Mouse (Mus musculus) cerebellum, adult 8-10 months (tissue): ENCODE data around the gene Smim5.

Experiments used
- DNase-seq: peaks from one replicate; pipeline ENCODE4 v3.0.0; 2022

Smim5 gene

DNA sequence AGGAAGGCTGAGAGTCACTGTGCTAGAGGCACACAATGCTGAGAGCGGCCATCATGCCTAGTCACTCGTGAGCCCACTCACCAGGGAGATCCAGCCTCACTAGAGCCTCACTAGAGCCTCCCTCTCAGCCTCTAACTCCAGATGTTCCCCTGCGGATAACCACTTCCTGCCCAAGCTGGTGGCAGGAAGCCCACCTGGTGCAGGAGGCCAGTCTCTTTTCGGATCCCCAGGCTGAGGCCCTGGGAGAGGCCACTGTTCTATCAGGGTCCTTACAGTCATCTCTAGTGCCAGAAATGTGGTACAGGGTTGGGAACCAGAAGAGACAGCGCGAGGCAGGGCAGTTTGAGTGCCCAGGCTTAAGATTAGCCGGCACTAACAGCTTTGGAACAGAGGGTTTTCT lies 1.3 kb upstream of the Smim5 start:
- DNase-seq, result no peak

DNA sequence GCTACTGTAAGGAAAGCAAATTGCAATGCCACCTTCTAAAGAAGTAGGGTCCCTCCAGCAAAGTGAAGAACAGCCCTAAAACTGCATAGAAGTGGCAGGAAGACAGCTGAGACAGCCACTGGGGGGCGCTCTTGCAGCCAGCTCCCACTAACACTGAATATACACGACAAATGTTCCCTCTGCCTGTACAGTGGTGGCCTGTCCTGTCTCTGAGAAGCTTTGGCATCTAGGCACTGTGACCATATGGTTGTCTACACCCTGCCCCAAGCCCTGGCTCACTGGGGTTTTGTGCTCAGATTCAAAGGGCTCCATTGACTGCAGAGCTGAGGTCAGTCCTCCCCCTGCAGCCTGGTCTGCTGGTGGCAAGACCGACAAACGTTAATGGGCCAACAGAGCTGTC lies 880 bp upstream of the Smim5 start:
- peak; percentile 69 for DNase-seq

DNA sequence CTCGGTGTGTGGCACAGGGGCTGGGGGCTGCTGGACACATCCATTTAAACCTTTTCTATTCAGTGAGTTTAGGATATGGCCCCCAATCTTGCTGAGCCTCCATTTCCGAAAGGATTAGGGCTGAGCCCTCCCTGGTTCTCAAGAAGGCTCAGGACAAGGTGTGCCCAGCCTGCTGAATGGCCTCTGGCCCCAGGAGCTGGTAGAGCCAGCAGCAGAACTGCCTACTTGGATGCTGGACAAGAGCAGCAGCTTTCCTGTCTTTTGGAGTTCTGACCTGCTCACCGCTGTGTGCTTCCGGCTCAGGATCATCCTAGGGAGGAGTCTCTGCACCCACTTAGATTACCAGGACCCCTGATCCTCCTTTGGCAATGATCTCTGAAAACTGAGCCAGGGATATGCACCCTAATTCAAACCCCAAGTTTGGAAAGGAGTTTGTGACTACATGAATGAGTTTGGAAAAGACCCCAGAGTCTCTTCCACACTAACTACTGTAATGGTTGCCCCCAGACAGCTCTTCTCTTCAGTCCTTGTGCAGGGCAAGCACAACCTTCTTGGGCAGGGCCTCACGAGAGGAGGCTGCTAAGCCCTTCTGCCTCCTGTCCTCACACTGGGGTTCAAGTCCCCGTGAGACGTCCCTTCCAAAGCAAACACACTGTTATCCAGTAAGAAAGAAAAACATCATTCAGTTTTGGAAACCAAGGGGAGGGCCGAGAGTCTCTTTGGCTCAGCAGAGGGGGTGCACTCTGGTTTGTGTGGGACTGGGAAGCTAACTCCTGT lies 983 bp downstream of the Smim5 start:
- DNase-seq, result no peak

DNA sequence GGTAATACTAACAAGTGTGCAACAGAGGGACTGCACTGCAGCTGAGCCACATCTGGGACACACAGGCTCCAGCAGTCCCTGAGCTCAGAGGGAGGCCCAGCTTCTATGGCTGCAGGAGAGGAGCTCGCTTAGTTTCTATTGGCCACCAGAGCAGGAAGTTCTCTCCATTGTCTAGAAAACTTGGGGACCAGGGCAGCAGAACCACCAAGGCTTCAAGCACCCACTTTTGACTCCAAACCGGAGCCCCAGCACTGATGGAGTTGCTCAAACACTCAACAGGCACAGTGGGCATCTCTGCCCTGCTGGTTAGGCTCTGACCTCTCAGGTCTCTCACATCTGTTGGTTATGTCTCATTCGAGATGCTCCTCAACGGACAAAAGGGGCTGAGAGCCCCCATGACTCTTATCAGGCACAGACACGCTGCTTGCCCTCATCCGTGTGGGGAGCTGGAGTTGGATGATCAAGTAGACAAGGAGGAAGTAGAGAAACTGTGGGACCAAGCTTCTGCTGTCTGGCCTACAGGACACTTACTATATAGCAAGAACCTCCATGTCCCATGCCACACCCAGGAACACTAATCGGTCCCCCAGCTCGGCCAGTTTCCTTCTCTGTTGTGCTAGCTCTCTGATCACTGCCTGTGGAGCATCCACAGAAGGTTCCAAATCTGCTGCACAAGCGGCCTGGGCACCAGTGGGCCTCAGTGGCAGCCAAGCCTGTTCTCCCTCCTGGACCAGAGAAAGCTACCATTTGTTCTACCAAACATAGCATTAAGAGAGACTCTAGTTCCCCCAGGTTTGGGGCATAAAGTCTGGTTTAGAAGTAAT lies 1.8 kb downstream of the Smim5 start:
- no peak for DNase-seq

DNA sequence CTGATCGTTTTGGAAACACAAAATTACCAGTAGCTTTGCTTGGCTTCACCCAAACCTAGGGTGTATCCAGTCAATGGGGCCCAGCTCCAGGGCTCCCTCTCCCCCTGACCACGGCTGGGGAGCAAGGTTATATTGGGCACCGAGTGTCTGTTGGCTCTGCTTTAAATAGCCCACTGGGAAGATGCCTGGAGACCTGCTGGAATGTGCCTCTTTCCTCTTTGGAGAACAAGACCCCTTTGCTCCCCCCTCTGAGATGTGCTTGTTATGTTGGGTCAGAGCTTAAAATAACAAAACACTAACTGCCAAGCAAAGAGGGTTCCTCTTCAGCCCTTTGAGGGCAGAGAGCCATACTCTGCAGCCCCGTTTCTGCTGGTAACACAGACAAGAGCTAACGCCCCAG lies 2.4 kb downstream of the Smim5 start:
- no peak for DNase-seq

DNA sequence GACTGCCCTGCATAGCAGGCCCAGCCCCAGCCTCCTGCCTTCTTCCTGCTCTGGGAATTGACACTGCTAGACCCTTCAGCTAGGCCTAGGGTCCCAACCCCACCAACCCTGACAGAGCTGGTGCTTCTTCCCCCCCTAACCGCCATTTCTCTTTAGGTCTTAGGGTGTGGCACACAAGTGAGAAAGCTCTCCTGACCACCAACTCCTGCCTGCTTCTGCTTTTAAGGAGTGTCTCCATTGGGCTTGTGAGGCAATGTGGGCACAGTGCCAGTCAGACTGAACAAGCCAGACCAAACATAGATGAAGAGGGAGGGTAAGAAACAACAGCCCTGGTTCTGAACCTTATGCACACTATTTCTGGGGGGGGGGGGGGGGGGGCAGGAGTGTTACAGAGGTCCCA lies 3.1 kb downstream of the Smim5 start:
- DNase-seq, result no peak

DNA sequence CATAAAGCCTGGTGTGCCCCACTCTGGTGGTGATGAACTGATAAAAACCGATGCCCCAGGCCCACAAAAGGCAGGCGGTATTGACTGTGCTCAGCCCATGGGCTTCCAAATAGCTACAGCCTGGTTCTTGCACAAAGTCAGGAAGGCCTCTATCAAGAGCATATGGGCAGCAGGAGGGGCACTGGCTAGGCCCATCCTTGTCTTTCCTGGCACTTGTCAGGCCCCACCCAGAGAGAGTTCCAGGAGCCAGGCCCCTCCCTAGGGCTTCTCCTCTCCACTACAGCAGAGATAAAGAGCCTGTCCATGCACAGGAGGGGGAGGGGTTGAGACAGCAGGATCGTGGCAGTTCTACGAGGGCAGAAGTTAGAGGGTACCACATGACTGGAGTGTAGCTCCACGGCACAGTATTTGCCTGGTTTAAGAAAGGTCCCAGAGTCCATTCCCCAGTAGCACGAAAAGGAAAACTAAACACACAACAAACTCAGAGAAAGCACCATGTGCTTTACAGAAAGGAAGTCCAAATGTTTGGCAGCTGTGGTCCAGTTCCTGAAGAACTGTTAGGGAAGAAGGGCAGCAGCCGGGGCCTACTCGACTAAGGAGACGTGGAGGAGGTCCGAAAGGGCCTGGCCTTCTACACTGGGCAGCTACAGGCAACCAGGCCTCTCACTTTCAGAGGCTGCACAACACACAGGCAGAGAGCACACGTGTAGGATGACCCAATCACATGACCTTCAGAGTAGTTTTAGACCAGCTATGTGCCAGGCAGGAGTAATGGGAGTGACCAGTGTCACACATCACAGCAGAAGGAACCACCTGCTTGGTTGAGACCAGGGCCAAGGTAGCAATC lies 3.8 kb downstream of the Smim5 start:
- DNase-seq, result no peak

DNA sequence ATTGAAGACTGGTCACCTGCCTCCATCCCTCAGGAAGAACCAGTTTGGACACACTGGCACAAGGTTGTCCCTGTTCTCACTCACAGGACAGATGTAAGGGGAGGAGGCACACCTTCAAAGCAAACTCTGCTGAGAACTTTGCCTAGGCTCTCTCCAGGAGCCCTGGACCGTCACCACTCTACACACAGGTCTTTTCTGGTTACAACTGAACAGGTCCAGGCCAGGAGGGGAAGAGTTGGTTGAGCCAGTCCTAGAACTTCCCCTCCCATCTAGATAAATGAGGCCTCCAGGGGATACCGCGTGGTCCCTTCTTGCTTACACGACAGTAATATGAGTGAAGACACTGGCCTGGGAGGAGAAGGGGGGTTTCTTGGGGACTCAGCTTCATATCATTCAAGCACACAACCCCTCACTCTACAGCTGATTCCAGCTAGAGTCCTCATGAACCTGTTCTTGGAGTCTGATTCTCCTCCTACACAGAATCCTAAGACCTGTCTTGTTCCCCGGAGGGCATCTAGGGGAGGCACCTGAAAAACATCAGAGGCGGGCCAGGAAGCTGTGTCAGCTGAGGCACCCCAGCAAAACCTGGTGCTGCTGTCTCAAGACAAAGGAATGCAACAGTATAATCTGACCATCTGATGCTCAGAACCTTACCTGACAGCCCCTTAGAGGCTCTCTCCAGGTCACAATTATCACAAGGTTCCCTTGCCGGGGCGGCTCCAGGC lies 4.6 kb downstream of the Smim5 start:
- no peak for DNase-seq

DNA sequence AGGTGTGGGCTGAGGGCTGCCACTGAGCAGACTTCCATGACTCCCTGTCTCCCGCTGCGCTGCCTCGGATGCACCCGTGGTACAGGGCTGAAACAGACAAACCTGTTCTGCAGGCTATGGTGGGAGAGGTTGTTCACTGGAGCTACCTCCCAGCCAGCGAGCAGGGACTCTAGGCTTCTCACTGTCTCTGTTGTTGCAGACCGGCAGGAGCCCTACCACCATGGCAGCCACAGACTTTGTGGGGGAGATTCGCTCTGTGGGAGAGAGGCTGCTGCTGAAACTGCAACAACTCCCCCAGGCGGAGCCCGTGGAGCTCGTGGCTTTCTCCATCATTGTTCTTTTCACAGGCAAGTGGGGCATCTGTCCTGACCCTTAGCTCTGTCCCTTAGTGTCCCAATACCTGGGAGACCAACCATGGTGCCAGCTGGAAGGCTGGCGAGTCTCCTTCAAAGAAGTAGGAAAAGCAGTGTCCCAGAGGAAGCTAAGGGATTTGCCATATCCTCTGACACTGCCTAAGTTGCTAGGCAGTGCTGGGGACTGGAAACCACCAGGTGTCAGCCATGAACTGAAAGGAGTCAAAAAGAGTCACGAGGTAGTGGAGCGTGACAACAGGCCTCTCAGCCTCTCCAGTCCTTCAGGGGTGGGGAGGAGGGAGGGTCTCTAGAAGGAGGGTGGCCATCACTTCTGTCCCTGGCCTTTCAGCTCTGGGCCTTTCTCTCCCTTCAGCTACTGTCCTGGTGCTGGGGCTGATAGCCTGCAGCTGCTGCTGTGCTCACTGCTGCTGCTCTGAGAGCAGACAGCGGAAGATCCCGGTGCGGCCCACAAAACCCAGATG lies 5.4 kb downstream of the Smim5 start:
- no peak for DNase-seq

DNA sequence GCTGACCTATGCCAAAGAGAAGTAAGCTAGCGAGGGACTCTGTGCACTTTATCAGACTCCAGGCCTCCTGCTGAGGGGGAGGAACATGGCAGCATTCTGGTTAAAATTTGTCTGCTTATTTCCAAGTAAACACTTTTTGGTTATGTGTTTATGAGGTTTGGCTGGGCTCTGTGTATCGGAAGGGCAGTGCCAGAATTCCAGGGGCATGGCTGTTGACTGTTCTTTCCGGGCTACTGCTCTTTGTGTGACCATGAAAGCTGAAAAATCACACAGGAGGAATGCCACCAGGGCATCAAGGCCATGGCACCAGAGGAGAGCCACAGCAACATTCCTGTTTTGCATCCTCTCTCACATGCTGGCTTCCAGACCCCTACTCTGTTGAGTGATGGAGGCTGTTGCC lies 6.3 kb downstream of the Smim5 start:
- DNase-seq, result no peak

DNA sequence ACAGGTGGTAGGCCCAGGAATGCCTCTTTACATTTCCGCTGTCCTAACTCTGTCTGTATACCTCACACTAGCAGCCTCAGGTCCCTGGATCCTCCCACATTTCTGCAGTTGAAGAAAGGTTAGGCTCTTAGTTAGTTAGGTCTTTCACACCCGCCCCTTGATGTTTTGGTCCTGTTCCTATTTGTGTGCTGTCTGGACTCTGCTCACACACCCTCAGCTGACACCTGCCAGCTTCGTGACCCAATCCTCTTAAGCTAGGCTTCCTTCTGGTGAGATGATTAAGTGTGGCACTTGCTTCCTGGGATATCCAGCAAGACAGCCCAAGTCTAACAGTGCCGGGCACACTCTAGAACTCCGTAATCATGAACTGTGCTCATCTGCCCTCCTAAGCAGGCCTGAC lies 6.8 kb downstream of the Smim5 start:
- no peak for DNase-seq

DNA sequence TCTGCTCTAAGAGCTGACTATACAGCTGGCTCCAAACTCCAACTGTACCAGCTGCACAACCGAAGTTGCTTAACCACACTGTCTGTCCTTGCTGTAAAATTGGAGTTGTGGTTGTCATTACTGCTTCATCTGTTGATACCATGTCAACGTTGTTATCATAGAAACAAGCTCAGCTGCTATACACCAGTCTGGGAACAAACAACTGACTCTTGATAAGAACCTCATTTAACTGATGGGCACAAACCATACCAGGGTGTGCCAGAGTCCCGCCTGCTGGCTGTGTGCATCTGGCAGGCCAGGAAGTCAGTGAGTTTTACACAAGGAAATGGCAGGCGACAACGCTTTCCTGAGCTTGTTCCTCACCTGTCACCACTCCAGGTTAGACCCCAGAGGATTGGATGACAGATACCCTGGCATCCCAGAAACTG lies 11.4 kb downstream of the Smim5 start:
- no peak for DNase-seq

DNA sequence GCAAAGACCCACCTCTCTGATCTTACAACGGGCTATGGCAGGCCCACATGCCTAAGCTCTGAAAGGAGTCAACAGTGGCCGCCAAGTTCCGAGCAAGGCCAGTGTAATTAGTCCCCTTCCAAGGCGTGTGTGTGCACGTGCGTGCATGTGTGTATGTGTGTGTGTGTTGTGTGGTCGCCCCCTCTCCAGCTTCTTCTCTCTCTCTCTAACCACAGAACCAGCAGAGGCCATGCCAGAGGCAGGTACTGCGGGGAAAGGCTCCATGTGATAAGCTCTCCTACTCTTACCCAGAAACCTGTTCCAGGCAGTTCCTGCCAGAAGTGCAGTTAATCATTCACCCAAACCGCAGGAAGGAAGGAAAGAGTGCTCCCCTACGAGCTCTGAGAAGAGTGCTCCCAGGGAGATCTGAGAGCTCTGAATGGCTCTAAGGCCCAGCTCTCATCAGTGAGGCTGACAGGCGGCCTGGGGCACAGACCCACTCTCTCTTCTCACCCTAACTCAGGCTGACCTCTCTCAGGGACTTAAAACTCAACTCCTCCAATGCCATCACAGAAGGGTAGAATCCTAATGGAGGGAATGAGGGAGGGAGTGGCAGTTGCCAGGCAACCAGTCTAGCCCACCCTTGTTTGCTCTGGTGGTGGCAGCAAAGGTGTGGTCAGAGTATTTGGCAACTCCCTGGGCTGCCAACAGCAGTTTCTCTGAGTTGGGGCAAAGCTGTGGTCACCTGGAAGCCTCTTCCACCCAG lies 12.0 kb downstream of the Smim5 start, which contains the start of gene Smim6:
Gene Smim6 (plus strand): TSS at position 386 of the 745 bp plus-strand sequence.
- no peak for DNase-seq

DNA sequence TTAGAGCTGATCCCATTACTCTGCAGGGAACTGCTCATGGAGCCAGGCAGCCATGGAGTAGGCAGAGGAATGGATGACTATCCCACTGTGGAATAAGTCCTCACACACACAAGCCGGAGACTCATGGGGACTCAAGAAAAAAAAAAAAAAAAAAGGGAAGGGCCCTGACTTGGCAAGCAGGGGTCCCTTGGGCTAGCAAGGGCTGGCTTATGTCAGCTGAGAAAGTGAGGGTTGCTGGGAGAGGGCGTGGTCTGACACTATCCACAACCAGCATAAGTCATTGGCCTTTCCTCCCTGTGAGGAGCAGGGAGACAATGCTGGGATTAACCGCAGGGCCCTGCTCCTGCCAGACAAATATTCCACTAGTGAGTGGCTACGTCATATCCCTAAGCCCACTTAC lies 16.8 kb downstream of the Smim5 start:
- DNase-seq, result no peak

DNA sequence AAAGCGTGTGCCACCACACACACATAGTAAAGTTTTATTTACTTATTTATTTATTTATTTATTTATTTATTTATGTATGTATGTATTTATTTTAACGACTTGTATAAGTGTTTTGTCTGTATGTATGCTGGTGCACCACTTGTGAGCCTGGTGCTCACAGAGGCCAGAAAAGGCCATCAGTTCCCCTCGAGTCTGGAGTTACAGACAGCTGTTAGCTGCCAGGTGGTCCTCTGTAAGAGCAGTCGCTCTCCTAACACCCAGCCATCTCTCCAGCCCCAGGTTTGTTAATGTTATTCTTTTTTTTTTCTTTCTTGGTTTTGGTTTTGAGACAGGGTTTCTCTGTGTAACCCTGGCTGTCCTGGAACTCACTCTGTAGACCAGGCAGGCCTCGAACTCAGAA lies 18.9 kb downstream of the Smim5 start:
- DNase-seq, result no peak

DNA sequence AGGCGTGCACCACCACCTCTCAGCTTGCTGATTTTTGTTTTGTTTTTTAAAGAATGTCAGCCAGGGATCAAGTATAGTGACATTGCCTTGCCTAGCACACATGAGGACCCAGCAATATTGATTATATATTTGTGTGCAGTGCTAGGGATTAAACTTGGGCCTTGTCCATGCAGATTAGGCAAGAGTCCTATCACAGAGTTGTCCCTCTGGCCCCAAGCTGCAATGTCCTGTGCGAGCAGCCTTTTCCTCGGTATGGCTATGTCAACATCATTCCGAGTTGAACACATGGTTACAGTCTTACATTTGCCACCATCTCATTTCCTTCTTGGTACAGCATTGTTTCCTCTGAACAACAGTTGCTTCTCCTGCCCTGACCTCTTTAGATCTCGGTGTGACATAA lies 19.3 kb downstream of the Smim5 start:
- DNase-seq, result no peak

DNA sequence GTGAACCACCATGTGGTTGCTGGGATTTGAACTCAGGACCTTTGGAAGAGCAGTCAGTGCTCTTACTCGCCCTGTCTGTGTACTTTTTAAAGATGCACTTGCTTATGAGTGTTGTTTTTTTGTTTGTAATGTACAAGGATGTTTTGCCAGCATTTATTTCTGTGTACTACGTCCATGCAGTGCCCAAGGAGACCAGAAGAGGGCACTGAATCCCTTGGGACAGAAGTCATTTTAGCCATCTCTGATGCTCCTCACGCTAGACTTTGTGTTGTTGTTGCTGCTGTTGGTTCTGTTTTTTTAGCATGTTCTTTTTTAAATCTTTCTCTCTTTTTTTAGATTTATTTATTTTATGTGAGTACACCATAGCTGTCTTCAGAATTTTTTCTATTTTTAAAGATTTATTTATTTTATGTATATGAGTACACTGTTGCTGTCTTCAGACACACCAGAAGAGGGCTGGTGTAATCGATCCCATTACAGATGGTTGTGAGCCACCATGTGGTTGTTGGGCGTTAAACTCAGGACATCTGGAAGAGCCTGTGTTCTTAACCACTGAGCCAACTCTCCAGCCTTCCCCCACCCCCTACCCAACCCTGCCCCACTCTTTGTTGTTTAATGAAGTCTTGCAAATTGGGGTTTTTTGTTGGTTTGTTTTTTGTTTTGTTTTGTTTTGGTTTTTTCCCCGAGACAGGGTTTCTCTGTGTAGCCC lies 20.5 kb downstream of the Smim5 start:
- peak; percentile 56 for DNase-seq

DNA sequence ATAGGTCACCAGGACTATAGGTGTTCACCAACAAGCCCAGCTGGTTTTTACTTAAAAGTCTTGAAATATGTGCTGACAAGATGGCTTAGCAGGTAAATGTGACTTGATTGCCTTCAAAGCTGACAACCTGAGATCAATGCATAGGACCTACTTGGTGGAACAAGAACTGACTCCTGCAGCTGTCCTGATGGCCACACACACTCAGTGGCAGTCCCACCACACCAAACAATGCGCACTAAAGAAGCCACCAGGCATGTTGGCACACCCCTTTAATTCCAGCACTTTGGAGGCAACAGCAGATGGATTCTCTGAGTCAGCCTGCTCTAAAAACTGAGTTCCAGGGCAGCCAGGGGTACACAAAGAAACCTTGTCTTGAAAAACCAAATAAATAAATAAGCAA lies 22.2 kb downstream of the Smim5 start:
- no peak for DNase-seq

DNA sequence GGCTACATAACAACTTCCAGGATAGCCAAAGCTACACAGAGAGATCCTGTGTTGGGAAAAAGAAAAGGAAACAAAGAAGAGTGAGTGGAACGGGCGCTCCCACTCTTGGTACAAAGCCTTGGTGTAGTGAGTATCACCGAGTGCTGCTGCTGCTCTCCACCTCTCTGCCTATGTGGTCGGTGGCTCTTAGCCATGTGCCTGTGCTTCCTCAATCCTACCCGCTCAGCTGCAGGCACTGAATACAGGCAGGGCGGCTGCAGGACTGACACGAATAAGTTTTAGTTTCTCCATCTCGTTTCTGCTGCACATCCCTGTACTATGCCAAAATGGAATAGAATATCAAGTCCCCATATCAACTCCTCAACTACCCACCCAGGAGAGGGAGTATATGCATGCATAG lies 29.3 kb downstream of the Smim5 start:
- DNase-seq, result no peak

DNA sequence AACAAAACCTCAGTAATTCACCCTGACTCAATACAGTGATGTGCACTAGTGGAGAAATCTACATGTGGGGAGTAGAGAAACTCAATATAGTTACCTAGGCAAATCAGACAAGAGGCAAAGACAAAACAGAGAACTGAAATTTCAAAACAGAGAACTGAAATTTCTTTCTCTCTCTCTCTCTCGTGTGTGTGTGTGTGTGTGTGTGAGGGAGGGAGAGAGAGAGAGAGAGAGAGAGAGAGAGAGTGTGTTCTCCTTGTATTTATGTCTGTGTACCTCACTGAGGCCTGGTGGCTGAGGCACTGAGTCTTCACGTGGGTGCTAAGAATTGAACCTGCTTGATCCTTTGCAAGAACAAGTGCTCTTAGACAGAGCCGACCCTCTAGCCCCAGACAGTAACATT lies 30.1 kb downstream of the Smim5 start:
- no peak for DNase-seq
